Mouse (Mus musculus): ENCODE measurements around the gene Notch1. TPM values are rescaled to one million over a fixed set of nuclear protein-coding genes. Genes with fewer than 3 reads are reported as not detected.

Gene Notch1
- polyA plus RNA-seq (2014; fragmentation: Nextera tagmentation; extraction: Ambion mirVana), result 21.2 and 21.6 TPM in 2 replicates

DNA sequence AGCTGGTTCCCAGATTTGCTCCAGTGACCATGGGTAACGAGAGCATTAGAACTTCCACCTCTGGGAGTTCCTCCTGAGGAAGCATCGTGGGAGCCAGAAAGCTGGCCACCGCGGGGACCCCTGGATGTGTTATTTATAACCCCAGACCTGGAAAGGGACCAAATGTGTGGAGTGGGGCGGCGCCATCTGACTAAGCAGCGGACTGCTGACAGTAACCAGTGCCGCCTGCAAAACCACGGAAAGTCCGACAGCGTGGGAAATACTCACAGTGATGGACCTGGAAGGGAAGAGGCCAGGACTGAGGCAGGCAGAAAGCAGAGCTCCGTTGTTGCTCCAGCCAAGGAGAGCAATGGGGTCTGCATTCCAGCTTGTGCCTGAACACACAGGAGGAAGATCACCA is at the start of gene Notch1:
Gene Notch1, minus strand, starts transcription at position 389 of the 400 bp plus-strand sequence.
- Histone ChIP-seq H3K9ac (ENCODE audit: low read length) (peak within 1 kb of the TSS; percentile 32), H3K27me3 (ENCODE audit: control insufficient read depth, insufficient read depth, low read length) (no peaks in the 10 kb centered on the region), H3K27ac (replicated peaks in 1 of 2; ENCODE audit: control insufficient read depth in 1 of 2, insufficient read depth in 1 of 2, low read depth in 2 of 2, low read length in 2 of 2) (peak within 1 kb of the TSS; percentile 38 to 71), H3K4me3 (ENCODE audit: control insufficient read depth in 1 of 2, insufficient read depth in 1 of 2, low read depth in 1 of 2, low read length in 2 of 2) (peak within 1 kb of the TSS; percentile 6 to 14; a peak in 1 of 4 replicates), H3K9me3 (ENCODE audit: control insufficient read depth, low read length) (no peaks in the 10 kb centered on the region), H3K4me2 (ENCODE audit: low read length) (peak within 1 kb of the TSS; percentile 54), H3K4me1 (ENCODE audit: control insufficient read depth in 2 of 2, insufficient read depth in 2 of 2, low read length in 2 of 2) (peaks cover 20 to 23% of the 10 kb centered on the region in 2 experiments), H3K36me3 (ENCODE audit: control insufficient read depth, insufficient read depth, low read length) (no peaks in the 10 kb centered on the region)
- WGBS, result under 1% methylated on average over 12 of the region's 12 CpGs
- peak; percentile 63 for ATAC-seq (ENCODE audit: insufficient number of reproducible peaks, insufficient read depth, low FRiP score, low read depth)

DNA sequence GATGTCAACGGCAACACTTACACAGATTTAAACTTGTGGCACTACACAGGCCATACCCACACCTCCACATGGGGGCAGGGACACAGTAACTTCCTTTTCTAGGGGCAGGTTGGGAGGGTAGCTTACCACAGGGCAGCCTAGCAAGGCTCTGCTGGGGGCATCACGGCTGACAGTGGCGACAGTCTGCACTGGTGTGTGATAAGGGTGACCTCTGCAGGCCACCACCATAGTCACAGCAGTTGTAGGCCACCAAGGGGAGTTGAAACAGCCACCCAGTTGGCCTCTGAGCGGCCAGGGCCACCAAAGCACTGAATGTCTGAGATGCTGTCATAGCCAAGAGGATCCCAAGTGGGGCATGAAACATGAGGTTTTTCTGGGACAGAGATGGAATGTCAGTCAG is 49.8 kb upstream of the Notch1 start:
- Histone ChIP-seq H3K36me3 (ENCODE audit: control insufficient read depth, insufficient read depth, low read length) (no peaks in the 10 kb centered on the region), H3K9ac (ENCODE audit: low read length) (no peak overlapping the region), H3K27ac (replicated peaks in 1 of 2; ENCODE audit: control insufficient read depth in 1 of 2, insufficient read depth in 1 of 2, low read depth in 2 of 2, low read length in 2 of 2) (no peak overlapping the region), H3K9me3 (ENCODE audit: control insufficient read depth, low read length) (no peaks in the 10 kb centered on the region), H3K4me2 (ENCODE audit: low read length) (no peak overlapping the region), H3K4me3 (ENCODE audit: control insufficient read depth in 1 of 2, insufficient read depth in 1 of 2, low read depth in 1 of 2, low read length in 2 of 2) (no peak overlapping the region), H3K4me1 (ENCODE audit: control insufficient read depth in 2 of 2, insufficient read depth in 2 of 2, low read length in 2 of 2) (peaks cover 5 to 6% of the 10 kb centered on the region in 2 experiments; a peak in 3 of 4 replicates), H3K27me3 (ENCODE audit: control insufficient read depth, insufficient read depth, low read length) (no peaks in the 10 kb centered on the region)
- 9% methylated on average over 4 of the region's 4 CpGs for WGBS
- no peak for ATAC-seq (ENCODE audit: insufficient number of reproducible peaks, insufficient read depth, low FRiP score, low read depth)

GRCm38 (mm10) chr2:26561351-26562016 is 45.0 kb upstream of the Notch1 start:
- no peak overlapping the region for H3K9ac ChIP-seq (ENCODE audit: low read length)

GRCm38 (mm10) chr2:26560506-26560905 is 44.0 kb upstream of the Notch1 start:
- no peaks in the 10 kb centered on the region for H3K27me3 ChIP-seq (ENCODE audit: control insufficient read depth, insufficient read depth, low read length)
- H3K9ac ChIP-seq (ENCODE audit: low read length), result no peak overlapping the region
- H3K36me3 ChIP-seq (ENCODE audit: control insufficient read depth, insufficient read depth, low read length), result no peaks in the 10 kb centered on the region
- no peak overlapping the region for H3K4me3 ChIP-seq (ENCODE audit: control insufficient read depth in 1 of 2, insufficient read depth in 1 of 2, low read depth in 1 of 2, low read length in 2 of 2)
- 78% methylated on average over 5 of the region's 5 CpGs for WGBS
- no peak overlapping the region for H3K4me2 ChIP-seq (ENCODE audit: low read length)
- peaks cover 10 to 16% of the 10 kb centered on the region in 2 experiments for H3K4me1 ChIP-seq (ENCODE audit: control insufficient read depth in 2 of 2, insufficient read depth in 2 of 2, low read length in 2 of 2)
- ATAC-seq (ENCODE audit: insufficient number of reproducible peaks, insufficient read depth, low FRiP score, low read depth), result no peak
- no peak overlapping the region for H3K27ac ChIP-seq (replicated peaks in 1 of 2; ENCODE audit: control insufficient read depth in 1 of 2, insufficient read depth in 1 of 2, low read depth in 2 of 2, low read length in 2 of 2)
- no peaks in the 10 kb centered on the region for H3K9me3 ChIP-seq (ENCODE audit: control insufficient read depth, low read length)

More at GRCm38 (mm10) chr2:26561351-26562016, 45.0 kb upstream of the Notch1 start:
- H3K4me3 ChIP-seq (ENCODE audit: control insufficient read depth in 1 of 2, insufficient read depth in 1 of 2, low read depth in 1 of 2, low read length in 2 of 2), result no peak overlapping the region
- no peaks in the 10 kb centered on the region for H3K27me3 ChIP-seq (ENCODE audit: control insufficient read depth, insufficient read depth, low read length)
- no peak overlapping the region for H3K4me2 ChIP-seq (ENCODE audit: low read length)
- no peaks in the 10 kb centered on the region for H3K36me3 ChIP-seq (ENCODE audit: control insufficient read depth, insufficient read depth, low read length)
- no peak for ATAC-seq (ENCODE audit: insufficient number of reproducible peaks, insufficient read depth, low FRiP score, low read depth)
- H3K9me3 ChIP-seq (ENCODE audit: control insufficient read depth, low read length), result no peaks in the 10 kb centered on the region
- no peak overlapping the region for H3K27ac ChIP-seq (replicated peaks in 1 of 2; ENCODE audit: control insufficient read depth in 1 of 2, insufficient read depth in 1 of 2, low read depth in 2 of 2, low read length in 2 of 2)
- H3K4me1 ChIP-seq (ENCODE audit: control insufficient read depth in 2 of 2, insufficient read depth in 2 of 2, low read length in 2 of 2), result peaks cover 9 to 13% of the 10 kb centered on the region in 2 experiments
- WGBS, result 45% methylated on average over 6 of the region's 6 CpGs

GRCm38 (mm10) chr2:26556535-26556993 is 40.1 kb upstream of the Notch1 start:
- no peaks in the 10 kb centered on the region for H3K9me3 ChIP-seq (ENCODE audit: control insufficient read depth, low read length)
- no peaks in the 10 kb centered on the region for H3K27me3 ChIP-seq (ENCODE audit: control insufficient read depth, insufficient read depth, low read length)
- H3K4me1 ChIP-seq (ENCODE audit: control insufficient read depth in 2 of 2, insufficient read depth in 2 of 2, low read length in 2 of 2), result peaks cover 15 to 22% of the 10 kb centered on the region in 2 experiments
- H3K36me3 ChIP-seq (ENCODE audit: control insufficient read depth, insufficient read depth, low read length), result no peaks in the 10 kb centered on the region
- H3K9ac ChIP-seq (ENCODE audit: low read length), result peak overlapping the region; percentile 42; the same call in 1 of the 2 replicates
- no peak overlapping the region for H3K4me3 ChIP-seq (ENCODE audit: control insufficient read depth in 1 of 2, insufficient read depth in 1 of 2, low read depth in 1 of 2, low read length in 2 of 2)
- WGBS, result 35% methylated on average over 4 of the region's 4 CpGs
- ATAC-seq (ENCODE audit: insufficient number of reproducible peaks, insufficient read depth, low FRiP score, low read depth), result no peak
- peak overlapping the region; percentile 22 for H3K4me2 ChIP-seq (ENCODE audit: low read length)
- peak overlapping the region in 1 of 2 experiments; percentile 45; a peak in 1 of 4 replicates for H3K27ac ChIP-seq (replicated peaks in 1 of 2; ENCODE audit: control insufficient read depth in 1 of 2, insufficient read depth in 1 of 2, low read depth in 2 of 2, low read length in 2 of 2)

GRCm38 (mm10) chr2:26555076-26555475 is 38.6 kb upstream of the Notch1 start:
- Histone ChIP-seq H3K27me3 (ENCODE audit: control insufficient read depth, insufficient read depth, low read length) (no peaks in the 10 kb centered on the region), H3K4me3 (ENCODE audit: control insufficient read depth in 1 of 2, insufficient read depth in 1 of 2, low read depth in 1 of 2, low read length in 2 of 2) (no peak overlapping the region), H3K4me2 (ENCODE audit: low read length) (no peak overlapping the region), H3K27ac (replicated peaks in 1 of 2; ENCODE audit: control insufficient read depth in 1 of 2, insufficient read depth in 1 of 2, low read depth in 2 of 2, low read length in 2 of 2) (no peak overlapping the region), H3K4me1 (ENCODE audit: control insufficient read depth in 2 of 2, insufficient read depth in 2 of 2, low read length in 2 of 2) (peaks cover 28 to 36% of the 10 kb centered on the region in 2 experiments), H3K36me3 (ENCODE audit: control insufficient read depth, insufficient read depth, low read length) (no peaks in the 10 kb centered on the region), H3K9ac (ENCODE audit: low read length) (no peak overlapping the region), H3K9me3 (ENCODE audit: control insufficient read depth, low read length) (no peaks in the 10 kb centered on the region)
- 54% methylated on average over 4 of the region's 4 CpGs for WGBS
- ATAC-seq (ENCODE audit: insufficient number of reproducible peaks, insufficient read depth, low FRiP score, low read depth), result no peak

DNA sequence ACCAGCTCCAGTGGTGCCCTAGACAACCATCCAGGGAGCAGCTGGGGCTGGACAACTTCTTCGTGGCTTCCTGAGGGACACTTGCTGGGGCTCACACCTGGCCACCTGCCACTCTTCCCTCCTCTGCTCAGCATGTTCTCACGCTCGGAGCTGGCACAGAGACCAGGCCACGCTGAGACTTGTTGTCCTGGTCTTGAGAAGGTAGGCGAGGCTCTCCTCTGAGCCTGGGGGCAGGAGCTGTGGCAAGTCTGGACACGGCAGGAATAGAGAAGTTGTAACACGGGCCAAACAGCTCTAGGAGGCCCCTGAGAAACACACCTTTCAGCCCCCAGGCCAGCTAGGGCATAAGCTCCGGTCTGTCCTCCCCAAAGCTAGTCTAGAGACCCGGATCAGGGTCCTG is 37.4 kb upstream of the Notch1 start:
- Histone ChIP-seq H3K9ac (ENCODE audit: low read length) (no peak overlapping the region), H3K4me3 (ENCODE audit: control insufficient read depth in 1 of 2, insufficient read depth in 1 of 2, low read depth in 1 of 2, low read length in 2 of 2) (no peak overlapping the region), H3K4me2 (ENCODE audit: low read length) (no peak overlapping the region), H3K36me3 (ENCODE audit: control insufficient read depth, insufficient read depth, low read length) (no peaks in the 10 kb centered on the region), H3K27ac (replicated peaks in 1 of 2; ENCODE audit: control insufficient read depth in 1 of 2, insufficient read depth in 1 of 2, low read depth in 2 of 2, low read length in 2 of 2) (no peak overlapping the region), H3K9me3 (ENCODE audit: control insufficient read depth, low read length) (no peaks in the 10 kb centered on the region), H3K4me1 (ENCODE audit: control insufficient read depth in 2 of 2, insufficient read depth in 2 of 2, low read length in 2 of 2) (peaks cover 34 to 43% of the 10 kb centered on the region in 2 experiments), H3K27me3 (ENCODE audit: control insufficient read depth, insufficient read depth, low read length) (no peaks in the 10 kb centered on the region)
- ATAC-seq (ENCODE audit: insufficient number of reproducible peaks, insufficient read depth, low FRiP score, low read depth), result no peak
- WGBS, result 82% methylated on average over 9 of the region's 9 CpGs
